8 mouse cellular contexts compared by ENCODE assay signal in genomic region chr2:25465816-25466635, GRCm38 (mm10). TPM values are rescaled to one million over a fixed set of nuclear protein-coding genes. Genes with fewer than 3 reads are reported as not detected.
DNase-seq lines count a peak whose midpoint lies in the region; ATAC-seq and TF ChIP-seq lines count a peak whose summit lies in the region.
"Had no signal": no experiment of that assay in that cellular context is flagged by ENCODE, and none has a peak within 500 bp of the region (broad histone marks: within the 10 kb centered on the region; RNA-seq: fewer than 3 reads in every experiment).

No protein-coding gene starts in this region.

- WGBS in hindbrain, postnatal 0 days: 50% methylated on average over 10 of the region's 10 CpGs
- WGBS in midbrain, embryonic 15.5 days: 34% methylated on average over 10 of the region's 10 CpGs
- 55% methylated on average over 10 of the region's 10 CpGs for WGBS in neural tube, embryonic 15.5 days
- WGBS in kidney, embryonic 14.5 days: 48% methylated on average over 10 of the region's 10 CpGs

- H3K9me3 ChIP-seq in G1E (replicated peaks): no peaks in the 10 kb centered on the region
- H3K9me3 ChIP-seq in hindbrain, postnatal 0 days (ENCODE audit: low read length): no peaks in the 10 kb centered on the region
- no peaks in the 10 kb centered on the region for H3K9me3 ChIP-seq in midbrain, embryonic 15.5 days
- H3K9me3 ChIP-seq in neural tube, embryonic 15.5 days (replicated peaks): no peaks in the 10 kb centered on the region
- H3K9me3 ChIP-seq in kidney, embryonic 14.5 days (ENCODE audit: control insufficient read depth, low read length): no peaks in the 10 kb centered on the region

- H3K4me3 ChIP-seq in G1E (ENCODE audit: low read depth, low read length): no peak overlapping the region; the same call in 1 of the 2 replicates
- no peak overlapping the region for H3K4me3 ChIP-seq in hindbrain, postnatal 0 days (ENCODE audit: low read length)
- H3K4me3 ChIP-seq in midbrain, embryonic 15.5 days: no peak overlapping the region
- no peak overlapping the region for H3K4me3 ChIP-seq in neural tube, embryonic 15.5 days (replicated peaks)
- no peak overlapping the region for H3K4me3 ChIP-seq in kidney, embryonic 14.5 days (ENCODE audit: low read length)

- TF ChIP-seq CTCF in G1E (IDR thresholded peaks at IDR 0.05; ENCODE audit: low read depth, low read length): no peak
- TF ChIP-seq CTCF in hindbrain, postnatal 0 days (IDR thresholded peaks at IDR 0.05; ENCODE audit: low read depth): no peak

- H3K27me3 ChIP-seq in G1E (ENCODE audit: insufficient read depth, low read length): peaks cover 34% of the 10 kb centered on the region
- H3K27me3 ChIP-seq in hindbrain, postnatal 0 days (ENCODE audit: insufficient read depth, low read length): no peaks in the 10 kb centered on the region
- no peaks in the 10 kb centered on the region for H3K27me3 ChIP-seq in midbrain, embryonic 15.5 days (replicated peaks)
- H3K27me3 ChIP-seq in neural tube, embryonic 15.5 days (replicated peaks): no peaks in the 10 kb centered on the region
- no peaks in the 10 kb centered on the region for H3K27me3 ChIP-seq in kidney, embryonic 14.5 days (ENCODE audit: control insufficient read depth, insufficient read depth, low read length)

- H3K4me1 ChIP-seq in G1E (ENCODE audit: insufficient read depth, low read depth, low read length): peaks cover 24% of the 10 kb centered on the region
- H3K4me1 ChIP-seq in hindbrain, postnatal 0 days (ENCODE audit: insufficient read depth, low read length): peaks cover 19% of the 10 kb centered on the region
- H3K4me1 ChIP-seq in midbrain, embryonic 15.5 days: peaks cover 10% of the 10 kb centered on the region
- H3K4me1 ChIP-seq in neural tube, embryonic 15.5 days: peaks cover 20% of the 10 kb centered on the region
- H3K4me1 ChIP-seq in kidney, embryonic 14.5 days (ENCODE audit: control insufficient read depth, insufficient read depth, low read length): no peaks in the 10 kb centered on the region; the same call in 1 of the 2 replicates

- DNase-seq in A20 (ENCODE audit: low read depth, low spot score) (peak; percentile 46), G1E (ENCODE audit: low spot score) (peak; percentile 71)
- DNase-seq in hindbrain, postnatal 0 days (ENCODE audit: low spot score): peak; percentile 25

- H3K4me2 ChIP-seq in hindbrain, postnatal 0 days (ENCODE audit: low read depth, low read length): no peak overlapping the region
- H3K4me2 ChIP-seq in midbrain, embryonic 15.5 days: no peak overlapping the region
- H3K4me2 ChIP-seq in neural tube, embryonic 15.5 days: no peak overlapping the region
- H3K4me2 ChIP-seq in kidney, embryonic 14.5 days (replicated peaks; ENCODE audit: low read depth, low read length): no peak overlapping the region

- no peak overlapping the region for H3K9ac ChIP-seq in hindbrain, postnatal 0 days (replicated peaks; ENCODE audit: low read length)
- H3K9ac ChIP-seq in midbrain, embryonic 15.5 days: no peak overlapping the region
- no peak overlapping the region for H3K9ac ChIP-seq in neural tube, embryonic 15.5 days (replicated peaks)
- H3K9ac ChIP-seq in kidney, embryonic 14.5 days (ENCODE audit: low read depth, low read length): no peak overlapping the region

- no peak for ATAC-seq in G1E (ENCODE audit: extremely low read depth, insufficient number of reproducible peaks, low FRiP score, poor library complexity, severe bottlenecking)
- ATAC-seq in hindbrain, postnatal 0 days: no peak
- no peak for ATAC-seq in midbrain, embryonic 15.5 days (replicated peaks)
- ATAC-seq in frontal cortex, adult (ENCODE audit: low TSS enrichment): no peak
- ATAC-seq in neural tube, embryonic 15.5 days (ENCODE audit: low FRiP score): no peak
- ATAC-seq in kidney, embryonic 14.5 days (ENCODE audit: low FRiP score, low TSS enrichment): no peak

- H3K27ac ChIP-seq in hindbrain, postnatal 0 days: peak overlapping the region; percentile 33; the same call in 1 of the 2 replicates
- peak overlapping the region; percentile 19 for H3K27ac ChIP-seq in midbrain, embryonic 15.5 days
- no peak overlapping the region for H3K27ac ChIP-seq in neural tube, embryonic 15.5 days (replicated peaks)
- no peak overlapping the region for H3K27ac ChIP-seq in kidney, embryonic 14.5 days (ENCODE audit: low read depth, low read length)

- H3K36me3 ChIP-seq in G1E (replicated peaks): no peaks in the 10 kb centered on the region
- H3K36me3 ChIP-seq in hindbrain, postnatal 0 days (ENCODE audit: insufficient read depth, low read length): no peaks in the 10 kb centered on the region
- no peaks in the 10 kb centered on the region for H3K36me3 ChIP-seq in midbrain, embryonic 15.5 days (replicated peaks)
- no peaks in the 10 kb centered on the region for H3K36me3 ChIP-seq in neural tube, embryonic 15.5 days
- no peaks in the 10 kb centered on the region for H3K36me3 ChIP-seq in kidney, embryonic 14.5 days (ENCODE audit: control insufficient read depth, insufficient read depth, low read length)

RNA-seq across cellular contexts. Expression of gene Ptgds, which starts 3.8 kb away (rescaled TPM):
- total RNA-seq in G1E (2014; fragmentation: Nextera tagmentation) (not detected in 2 replicates), G1E (2017) (0.44 TPM in 1 of 2 replicates, not detected in the other)
- not detected in 2 replicates for polyA plus RNA-seq in G1E (2012)
- total RNA-seq in hindbrain, postnatal 0 days (2014; rRNA removed): 1,517 and 2,498 TPM in 2 replicates
- polyA plus RNA-seq in hindbrain, postnatal 0 days (2015; fragmentation: Nextera tagmentation; extraction: Ambion mirVana): 2,872 and 3,193 TPM in 2 replicates
- 822 and 843 TPM in 2 replicates for polyA plus RNA-seq in midbrain, embryonic 15.5 days (2015; fragmentation: Nextera tagmentation; extraction: Ambion mirVana)
- 40.1 and 116 TPM in 2 replicates for polyA plus RNA-seq in neural tube, embryonic 15.5 days (2015; fragmentation: Nextera tagmentation; extraction: Ambion mirVana)
- 1.1 and 1.5 TPM in 2 replicates for polyA plus RNA-seq in kidney, embryonic 14.5 days (2014; fragmentation: Nextera tagmentation; extraction: Ambion mirVana)

RNA-seq across cellular contexts. Expression of gene Paxx, which starts 5.1 kb away (rescaled TPM):
- total RNA-seq in G1E (2014; fragmentation: Nextera tagmentation): 16.3 and 23.2 TPM in 2 replicates
- 14.2 and 17.8 TPM in 2 replicates for total RNA-seq in G1E (2017)
- 43.4 and 47.0 TPM in 2 replicates for polyA plus RNA-seq in G1E (2012)
- 183 and 187 TPM in 2 replicates for total RNA-seq in hindbrain, postnatal 0 days (2014; rRNA removed)
- 141 and 145 TPM in 2 replicates for polyA plus RNA-seq in hindbrain, postnatal 0 days (2015; fragmentation: Nextera tagmentation; extraction: Ambion mirVana)
- 119 and 128 TPM in 2 replicates for polyA plus RNA-seq in midbrain, embryonic 15.5 days (2015; fragmentation: Nextera tagmentation; extraction: Ambion mirVana)
- 100 and 120 TPM in 2 replicates for polyA plus RNA-seq in neural tube, embryonic 15.5 days (2015; fragmentation: Nextera tagmentation; extraction: Ambion mirVana)
- 23.5 and 23.9 TPM in 2 replicates for polyA plus RNA-seq in kidney, embryonic 14.5 days (2014; fragmentation: Nextera tagmentation; extraction: Ambion mirVana)

RNA-seq across cellular contexts. Expression of gene Clic3, which starts 9.4 kb away (rescaled TPM):
- total RNA-seq in G1E (2014; fragmentation: Nextera tagmentation): not detected in 2 replicates
- 0.22 TPM in 1 of 2 replicates, not detected in the other for total RNA-seq in G1E (2017)
- polyA plus RNA-seq in G1E (2012): not detected in 2 replicates
- total RNA-seq in hindbrain, postnatal 0 days (2014; rRNA removed): 0.97 and 3.9 TPM in 2 replicates
- polyA plus RNA-seq in hindbrain, postnatal 0 days (2015; fragmentation: Nextera tagmentation; extraction: Ambion mirVana): 4.1 and 4.8 TPM in 2 replicates
- 3.3 and 3.9 TPM in 2 replicates for polyA plus RNA-seq in midbrain, embryonic 15.5 days (2015; fragmentation: Nextera tagmentation; extraction: Ambion mirVana)
- polyA plus RNA-seq in neural tube, embryonic 15.5 days (2015; fragmentation: Nextera tagmentation; extraction: Ambion mirVana): 1.8 and 2.0 TPM in 2 replicates
- polyA plus RNA-seq in kidney, embryonic 14.5 days (2014; fragmentation: Nextera tagmentation; extraction: Ambion mirVana): 0.57 and 1.2 TPM in 2 replicates
- polyA plus RNA-seq: embryonic facial prominence, embryonic 11.5 days had no signal

RNA-seq across cellular contexts. Expression of gene Lcn12, which starts 27.7 kb away (rescaled TPM):
- total RNA-seq in G1E (2014; fragmentation: Nextera tagmentation): not detected in 2 replicates
- total RNA-seq in G1E (2017): not detected in 2 replicates
- not detected in 2 replicates for polyA plus RNA-seq in G1E (2012)
- not detected in 2 replicates for total RNA-seq in hindbrain, postnatal 0 days (2014; rRNA removed)
- not detected in 2 replicates for polyA plus RNA-seq in hindbrain, postnatal 0 days (2015; fragmentation: Nextera tagmentation; extraction: Ambion mirVana)
- polyA plus RNA-seq in midbrain, embryonic 15.5 days (2015; fragmentation: Nextera tagmentation; extraction: Ambion mirVana): not detected in 2 replicates
- polyA plus RNA-seq in neural tube, embryonic 15.5 days (2015; fragmentation: Nextera tagmentation; extraction: Ambion mirVana): not detected in 2 replicates
- polyA plus RNA-seq in kidney, embryonic 14.5 days (2014; fragmentation: Nextera tagmentation; extraction: Ambion mirVana): not detected in 2 replicates
- polyA plus RNA-seq: embryonic facial prominence, embryonic 11.5 days had no signal

RNA-seq across cellular contexts. Expression of gene Fbxw5, which starts 34.5 kb away (rescaled TPM):
- 48.3 and 57.9 TPM in 2 replicates for total RNA-seq in G1E (2014; fragmentation: Nextera tagmentation)
- 21.1 and 24.7 TPM in 2 replicates for total RNA-seq in G1E (2017)
- polyA plus RNA-seq in G1E (2012): 17.1 and 35.5 TPM in 2 replicates
- 140 and 175 TPM in 2 replicates for total RNA-seq in hindbrain, postnatal 0 days (2014; rRNA removed)
- 93.4 and 102 TPM in 2 replicates for polyA plus RNA-seq in hindbrain, postnatal 0 days (2015; fragmentation: Nextera tagmentation; extraction: Ambion mirVana)
- 147 and 151 TPM in 2 replicates for polyA plus RNA-seq in midbrain, embryonic 15.5 days (2015; fragmentation: Nextera tagmentation; extraction: Ambion mirVana)
- 128 and 134 TPM in 2 replicates for polyA plus RNA-seq in neural tube, embryonic 15.5 days (2015; fragmentation: Nextera tagmentation; extraction: Ambion mirVana)
- 58.1 and 87.6 TPM in 2 replicates for polyA plus RNA-seq in kidney, embryonic 14.5 days (2014; fragmentation: Nextera tagmentation; extraction: Ambion mirVana)

Comparison
In these comparisons a context has a peak if more than half of its experiments do, and no peak if none do; other contexts are left out.
1. H3K27ac ChIP-seq: peak in hindbrain, postnatal 0 days (single experiment) and midbrain, embryonic 15.5 days (single experiment); none in neural tube, embryonic 15.5 days (single experiment) and kidney, embryonic 14.5 days (single experiment).
2. RNA of gene Ptgds, which starts 3.8 kb away (polyA plus RNA-seq): 2,872 to 3,193 TPM in hindbrain, postnatal 0 days, 822 to 843 TPM in midbrain, embryonic 15.5 days and 40.1 to 116 TPM in neural tube, embryonic 15.5 days; 1.1 to 1.5 TPM in kidney, embryonic 14.5 days and not detected in G1E; every median in the first group is over 10 times any median in the second.
3. Peak in every context shown above with its lines, with median percentiles within 50 percentile points of each other: DNase-seq.